Mouse (Mus musculus) small intestine, adult 2 months (tissue): Measurements from ENCODE around the gene Nes.

ENCODE experiments used
- CTCF ChIP-seq: fragments of 200-500 bp; IDR thresholded peaks from 2 replicates; pipeline ENCODE4 v1.5.1; 2012; ENCODE audit warnings: low read depth, mild to moderate bottlenecking, control low read depth, inconsistent platforms, low read length, moderate library complexity, mixed read lengths; ENCODE audit not compliant: insufficient replicate concordance, insufficient read length; ENCODE audit errors: extremely low read depth
- POLR2A ChIP-seq: fragments of 200-500 bp; IDR thresholded peaks from 2 replicates; pipeline ENCODE4 v1.6.1; 2012; ENCODE audit warnings: low read depth, mild to moderate bottlenecking, control low read depth, inconsistent platforms, low read length, moderate library complexity

GRCm38 (mm10) chr3:87999243-87999895 is 28.5 kb downstream of the Nes start:
- TF ChIP-seq POLR2A = no peak
- TF ChIP-seq CTCF = no peak
